Mouse (Mus musculus) central nervous system, embryonic 18 days (tissue): ENCODE measurements around the gene Cdk13. TPM values are rescaled to one million over a fixed set of nuclear protein-coding genes. Genes with fewer than 3 reads are reported as not detected.

Source experiments
- polyA plus RNA-seq: library from polyadenylated mRNA; depleted of rRNA; stranded (reverse); fragments of >200 nt; gene quantifications from 2 replicates; pipeline ENCODE4 v1.2.3, GENCODE M21; 2012; rRNA removed

Gene Cdk13
- 28.4 and 30.1 TPM in 2 replicates for polyA plus RNA-seq

DNA sequence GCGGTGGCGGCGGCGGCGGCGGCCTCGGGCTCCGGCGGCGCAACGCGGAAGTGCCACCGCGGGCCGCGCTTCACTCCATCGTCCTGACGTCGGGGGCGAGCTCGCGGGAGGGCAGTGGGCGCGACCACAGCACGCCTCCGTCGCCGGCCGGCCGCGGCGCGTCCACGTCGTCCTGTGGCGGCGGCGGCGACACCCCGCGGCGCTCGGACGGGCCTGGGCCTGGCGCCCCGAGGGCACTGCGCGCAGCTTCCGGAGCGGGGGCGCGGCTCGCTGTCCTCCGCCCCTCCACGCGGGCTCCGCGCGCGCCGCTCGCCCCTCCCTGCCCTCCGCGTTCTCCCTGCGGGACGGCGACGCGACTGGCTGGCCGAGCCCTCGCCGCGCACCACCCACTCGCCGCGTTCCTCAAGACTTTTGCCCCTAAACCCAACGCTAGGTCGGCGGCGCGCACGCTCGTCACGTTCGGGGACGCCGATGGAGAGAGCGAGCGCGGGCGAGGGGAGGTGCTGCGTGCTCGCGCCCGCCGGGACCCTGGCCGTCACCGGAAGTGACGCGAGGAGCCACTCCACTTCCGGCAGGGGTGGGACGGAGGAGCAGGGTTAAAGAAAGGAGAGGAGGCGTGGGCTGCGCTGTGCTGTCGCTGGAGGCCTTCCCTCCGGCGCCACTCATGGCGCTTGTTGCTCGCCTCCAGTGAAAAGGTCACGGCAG, at the start of gene Cdk13:
Gene Cdk13, minus strand, starts transcription at position 189 of the 705 bp plus-strand sequence.

GRCm38 (mm10) chr13:17694911-17695699, 109.8 kb downstream of the Cdk13 start, which contains the start of the genes Mplkip and Sugct:
TSS of gene Mplkip (plus strand) at chr13:17695192.
TSS of gene Sugct (minus strand) at chr13:17695553.

Other genes starting within 250 kb of the Cdk13 start
- gene Mplkip, start 109.9 kb downstream of the Cdk13 start, polyA plus RNA-seq: 17.2 and 17.9 TPM in 2 replicates
- gene Sugct, start 109.5 kb downstream of the Cdk13 start, polyA plus RNA-seq: 1.1 and 1.3 TPM in 2 replicates
- gene Rala, start 139.1 kb upstream of the Cdk13 start, polyA plus RNA-seq: 100 TPM in 2 replicates
- 34.6 and 37.6 TPM in 2 replicates for gene Yae1d1, start 188.3 kb upstream of the Cdk13 start, polyA plus RNA-seq